In genomic region chr1:170254893-170255559, GRCm38 (mm10) we compare ENCODE assay signal across 8 mouse cellular contexts. TPM values are rescaled to one million over a fixed set of nuclear protein-coding genes. Genes with fewer than 3 reads are reported as not detected.
DNase-seq lines count a peak whose midpoint lies in the region; ATAC-seq and TF ChIP-seq lines count a peak whose summit lies in the region.

No protein-coding gene starts in this region.

- ATAC-seq in forebrain, embryonic 13.5 days, result peak; percentile 13; the same call in 1 of the 2 replicates
- peak; percentile 33; the same call in 1 of the 2 replicates for ATAC-seq in liver, embryonic 14.5 days (ENCODE audit: insufficient read depth)

- peak overlapping the region; percentile 83 for H3K4me2 ChIP-seq in forebrain, embryonic 13.5 days
- H3K4me2 ChIP-seq in liver, embryonic 14.5 days (ENCODE audit: low read depth), result peak overlapping the region; percentile 59

- no peaks in the 10 kb centered on the region for H3K9me3 ChIP-seq in ES-E14 (ENCODE audit: control insufficient read depth, insufficient read depth, low read depth, low read length)
- H3K9me3 ChIP-seq in forebrain, embryonic 13.5 days (replicated peaks), result no peaks in the 10 kb centered on the region
- no peaks in the 10 kb centered on the region for H3K9me3 ChIP-seq in liver, embryonic 14.5 days (ENCODE audit: control insufficient read depth, low read length)

- no peak overlapping the region for H3K27ac ChIP-seq in ES-E14 (ENCODE audit: insufficient read depth, low read depth, low read length, poor library complexity, severe bottlenecking)
- H3K27ac ChIP-seq in forebrain, embryonic 13.5 days, result no peak overlapping the region
- H3K27ac ChIP-seq in liver, embryonic 14.5 days, result no peak overlapping the region

- no peak for TF ChIP-seq EP300 in liver, embryonic 14.5 days (IDR thresholded peaks at IDR 0.05; ENCODE audit: low read depth)

- intact Hi-C loops in left cerebral cortex, postnatal 4 days (cut with DNase I), result no loop called here

- peak; percentile 8 for DNase-seq in kidney, adult 11 months
- DNase-seq in kidney, postnatal 25 days, result no peak
- no peak for DNase-seq in ES-E14 (ENCODE audit: low read depth, low spot score)
- DNase-seq in liver, embryonic 14.5 days (ENCODE audit: low read depth in 3 of 3, low spot score in 3 of 3), result no peak
- DNase-seq in yolk sac, embryonic 10.5 days (ENCODE audit: low spot score), result peak; percentile 6
- no peak for DNase-seq in left cerebral cortex, postnatal 4 days
- DNase-seq in lung, adult 18-20 months, result no peak

- TF ChIP-seq CTCF in liver, embryonic 14.5 days (IDR thresholded peaks at IDR 0.05; ENCODE audit: low read depth), result no peak

- H3K36me3 ChIP-seq in ES-E14 (ENCODE audit: control insufficient read depth, insufficient read depth, low read length, poor library complexity, severe bottlenecking), result no peaks in the 10 kb centered on the region
- H3K36me3 ChIP-seq in forebrain, embryonic 13.5 days (ENCODE audit: poor library complexity, severe bottlenecking), result no peaks in the 10 kb centered on the region
- no peaks in the 10 kb centered on the region for H3K36me3 ChIP-seq in liver, embryonic 14.5 days (replicated peaks; ENCODE audit: control insufficient read depth, insufficient read depth, low read depth)

- peak overlapping the region; percentile 54 to 64 for H3K4me3 ChIP-seq in ES-E14 (ENCODE audit: insufficient read depth in 1 of 2, low read depth in 1 of 2, low read length in 2 of 2, poor library complexity in 1 of 2, severe bottlenecking in 1 of 2)
- peak overlapping the region; percentile 74 for H3K4me3 ChIP-seq in forebrain, embryonic 13.5 days
- H3K4me3 ChIP-seq in liver, embryonic 14.5 days (ENCODE audit: insufficient read depth in 1 of 2, low read depth in 2 of 2, low read length in 2 of 2), result peak overlapping the region; percentile 59 to 66

- no peaks in the 10 kb centered on the region for H3K4me1 ChIP-seq in ES-E14 (ENCODE audit: control insufficient read depth in 2 of 2, insufficient read depth in 2 of 2, low read length in 2 of 2, poor library complexity in 1 of 2)
- 0 out of 2 replicates have a peak, but pooled peaks cover 4% of the 10 kb centered on the region for H3K4me1 ChIP-seq in forebrain, embryonic 13.5 days
- no peaks in the 10 kb centered on the region for H3K4me1 ChIP-seq in liver, embryonic 14.5 days (replicated peaks; ENCODE audit: control insufficient read depth in 2 of 2, insufficient read depth in 2 of 2, low read length in 1 of 2)

- H3K27me3 ChIP-seq in forebrain, embryonic 13.5 days, result peaks cover 12% of the 10 kb centered on the region; the same call in 1 of the 2 replicates
- no peaks in the 10 kb centered on the region for H3K27me3 ChIP-seq in liver, embryonic 14.5 days (ENCODE audit: control insufficient read depth, insufficient read depth, low read length)

- in situ Hi-C loops in ES-E14 (cut with MboI; ENCODE audit: low sequenced_read_pairs in 2 of 2, unreplicated experiment in 2 of 2), result no loop called here

- peak overlapping the region; percentile 68 for H3K9ac ChIP-seq in ES-E14 (ENCODE audit: insufficient read depth, low read depth, low read length, poor library complexity, severe bottlenecking)
- H3K9ac ChIP-seq in forebrain, embryonic 13.5 days, result peak overlapping the region; percentile 84
- peak overlapping the region; percentile 41 for H3K9ac ChIP-seq in liver, embryonic 14.5 days (replicated peaks)

- WGBS in forebrain, embryonic 13.5 days, result 22% methylated on average over 30 of the region's 30 CpGs
- WGBS in liver, embryonic 14.5 days (ENCODE audit: insufficient replicate concordance), result 24% methylated on average over 30 of the region's 30 CpGs

TF ChIP-seq in ES-E14, 5 proteins besides CTCF, POLR2A, EP300 and RAD21:
- TF ChIP-seq CHD2 (IDR thresholded peaks at IDR 0.05; ENCODE audit: low read depth, low read length), result no peak
- TF ChIP-seq ZC3H11A (IDR thresholded peaks at IDR 0.05; ENCODE audit: borderline replicate concordance, low read depth, low read length), result no peak
- TF ChIP-seq ZNF384 (IDR thresholded peaks at IDR 0.05; ENCODE audit: low read depth, low read length), result no peak
- no peak for TF ChIP-seq MAFK (IDR thresholded peaks at IDR 0.05; ENCODE audit: insufficient read depth, low read depth, low read length)
- no peak for TF ChIP-seq HCFC1 (IDR thresholded peaks at IDR 0.05; ENCODE audit: borderline replicate concordance, insufficient read depth, low read length)

RNA-seq across cellular contexts. Expression of gene Sh2d1b1, which starts 22.1 kb away (rescaled TPM):
- 0.09 TPM in 1 of 2 replicates, not detected in the other for total RNA-seq in ES-E14 (2012; rRNA removed)
- polyA plus RNA-seq in forebrain, embryonic 13.5 days (2015; fragmentation: Nextera tagmentation; extraction: Ambion mirVana), result 0.06 TPM in 1 of 2 replicates, not detected in the other
- polyA plus RNA-seq in liver, embryonic 14.5 days (2012; rRNA removed), result 0.08 and 0.20 TPM in 2 replicates
- polyA plus RNA-seq in liver, embryonic 14.5 days (2014; fragmentation: Nextera tagmentation; extraction: Ambion mirVana), result 0.28 and 0.37 TPM in 2 replicates
- total RNA-seq in left cerebral cortex, postnatal 4 days (2021), result under 1 TPM in 1 of 2 experiments, not detected in 1; 0.22 TPM

RNA-seq across cellular contexts. Expression of gene Sh2d1b2, which starts 22.5 kb away (rescaled TPM):
- not detected in 2 replicates for total RNA-seq in ES-E14 (2012; rRNA removed)
- not detected in 2 replicates for polyA plus RNA-seq in forebrain, embryonic 13.5 days (2015; fragmentation: Nextera tagmentation; extraction: Ambion mirVana)
- not detected in 2 replicates for polyA plus RNA-seq in liver, embryonic 14.5 days (2012; rRNA removed)
- not detected in 2 replicates for polyA plus RNA-seq in liver, embryonic 14.5 days (2014; fragmentation: Nextera tagmentation; extraction: Ambion mirVana)
- total RNA-seq in left cerebral cortex, postnatal 4 days (2021), result not detected

RNA-seq across cellular contexts. Expression of gene Uhmk1, which starts 39.8 kb away (rescaled TPM):
- 12.4 and 18.8 TPM in 2 replicates for total RNA-seq in ES-E14 (2012; rRNA removed)
- polyA plus RNA-seq in forebrain, embryonic 13.5 days (2015; fragmentation: Nextera tagmentation; extraction: Ambion mirVana), result 6.1 and 6.9 TPM in 2 replicates
- polyA plus RNA-seq in liver, embryonic 14.5 days (2012; rRNA removed), result 7.6 and 9.3 TPM in 2 replicates
- 8.4 and 9.5 TPM in 2 replicates for polyA plus RNA-seq in liver, embryonic 14.5 days (2014; fragmentation: Nextera tagmentation; extraction: Ambion mirVana)
- total RNA-seq in left cerebral cortex, postnatal 4 days (2021), result 10 to 100 TPM; 72.8 to 79.3 TPM

RNA-seq across cellular contexts. Expression of gene Gm7694, which starts 51.1 kb away (rescaled TPM):
- total RNA-seq in ES-E14 (2012; rRNA removed), result 0.18 and 0.26 TPM in 2 replicates
- 4.4 and 4.7 TPM in 2 replicates for polyA plus RNA-seq in forebrain, embryonic 13.5 days (2015; fragmentation: Nextera tagmentation; extraction: Ambion mirVana)
- polyA plus RNA-seq in liver, embryonic 14.5 days (2012; rRNA removed), result 1.5 and 1.8 TPM in 2 replicates
- 0.94 and 1.6 TPM in 2 replicates for polyA plus RNA-seq in liver, embryonic 14.5 days (2014; fragmentation: Nextera tagmentation; extraction: Ambion mirVana)
- total RNA-seq in left cerebral cortex, postnatal 4 days (2021), result 1 to 10 TPM; 2.1 to 2.2 TPM

RNA-seq across cellular contexts. Expression of gene Spata46, which starts 53.6 kb away (rescaled TPM):
- not detected in 2 replicates for total RNA-seq in ES-E14 (2012; rRNA removed)
- 1.9 and 2.1 TPM in 2 replicates for polyA plus RNA-seq in forebrain, embryonic 13.5 days (2015; fragmentation: Nextera tagmentation; extraction: Ambion mirVana)
- polyA plus RNA-seq in liver, embryonic 14.5 days (2012; rRNA removed), result not detected in 2 replicates
- 0.27 TPM in 1 of 2 replicates, not detected in the other for polyA plus RNA-seq in liver, embryonic 14.5 days (2014; fragmentation: Nextera tagmentation; extraction: Ambion mirVana)
- not detected for total RNA-seq in left cerebral cortex, postnatal 4 days (2021)

Comparison
In these comparisons a context has a peak if more than half of its experiments do, and no peak if none do; other contexts are left out.
1. DNase-seq: peak in kidney, adult 11 months (single experiment) and yolk sac, embryonic 10.5 days (single experiment); none in kidney, postnatal 25 days (0 of 2), ES-E14 (single experiment), liver, embryonic 14.5 days (0 of 3), left cerebral cortex, postnatal 4 days (single experiment) and lung, adult 18-20 months (0 of 2).
2. Peak in every context shown above with its lines, with median percentiles within 50 percentile points of each other: H3K4me3 ChIP-seq and H3K9ac ChIP-seq.